Mouse (Mus musculus): ENCODE measurements at regions not wholly inside any gene's neighbourhood (a gene's known extent, or its start where the extent isn't known, plus 50 kb on each side); places are given as distances from the start of the nearest gene placed in this dataset.
"Not testable (repeated sequence)": the region's sequence is repeated elsewhere in the genome, so short reads cannot be mapped to it uniquely, and the experiment has no call there.

GRCm38 (mm10) chr14:45815598-45815997 is 157.7 kb upstream of the Ddhd1 start:
- H3K4me3 ChIP-seq (ENCODE audit: low read length), result no peak overlapping the region
- no peaks in the 10 kb centered on the region for H3K4me1 ChIP-seq (ENCODE audit: control insufficient read depth, insufficient read depth, low read length)
- no peak overlapping the region for H3K9ac ChIP-seq (ENCODE audit: low read depth, low read length)
- ATAC-seq (ENCODE audit: low FRiP score, low TSS enrichment), result no peak
- no peaks in the 10 kb centered on the region for H3K27me3 ChIP-seq (ENCODE audit: control insufficient read depth, insufficient read depth, low read length)
- H3K36me3 ChIP-seq (ENCODE audit: control insufficient read depth, insufficient read depth, low read length), result no peaks in the 10 kb centered on the region
- H3K4me2 ChIP-seq (replicated peaks; ENCODE audit: low read depth, low read length), result no peak overlapping the region
- WGBS, result 85% methylated on average over 2 of the region's 2 CpGs
- H3K27ac ChIP-seq (ENCODE audit: low read depth, low read length), result no peak overlapping the region
- no peaks in the 10 kb centered on the region for H3K9me3 ChIP-seq (ENCODE audit: control insufficient read depth, low read length)

GRCm38 (mm10) chr14:45816611-45817010 is 158.7 kb upstream of the Ddhd1 start:
- H3K9me3 ChIP-seq (ENCODE audit: control insufficient read depth, low read length); ATAC-seq (ENCODE audit: low FRiP score, low TSS enrichment); H3K36me3 ChIP-seq (ENCODE audit: control insufficient read depth, insufficient read depth, low read length); H3K4me2 ChIP-seq (replicated peaks; ENCODE audit: low read depth, low read length); H3K4me1 ChIP-seq (ENCODE audit: control insufficient read depth, insufficient read depth, low read length); H3K4me3 ChIP-seq (ENCODE audit: low read length); H3K9ac ChIP-seq (ENCODE audit: low read depth, low read length); H3K27me3 ChIP-seq (ENCODE audit: control insufficient read depth, insufficient read depth, low read length); H3K27ac ChIP-seq (ENCODE audit: low read depth, low read length): not testable (repeated sequence)
- 92% methylated on average over 17 of the region's 17 CpGs for WGBS

GRCm38 (mm10) chr14:45817756-45818155 is 159.8 kb upstream of the Ddhd1 start:
- Histone ChIP-seq H3K27me3 (ENCODE audit: control insufficient read depth, insufficient read depth, low read length) (no peaks in the 10 kb centered on the region), H3K36me3 (ENCODE audit: control insufficient read depth, insufficient read depth, low read length) (no peaks in the 10 kb centered on the region), H3K9ac (ENCODE audit: low read depth, low read length) (no peak overlapping the region), H3K4me1 (ENCODE audit: control insufficient read depth, insufficient read depth, low read length) (no peaks in the 10 kb centered on the region), H3K9me3 (ENCODE audit: control insufficient read depth, low read length) (no peaks in the 10 kb centered on the region), H3K27ac (ENCODE audit: low read depth, low read length) (no peak overlapping the region), H3K4me3 (ENCODE audit: low read length) (no peak overlapping the region), H3K4me2 (replicated peaks; ENCODE audit: low read depth, low read length) (no peak overlapping the region)
- WGBS, result 76% methylated on average over 3 of the region's 3 CpGs
- no peak for ATAC-seq (ENCODE audit: low FRiP score, low TSS enrichment)

- no peaks in the 10 kb centered on the region for H3K4me1 ChIP-seq (ENCODE audit: control insufficient read depth, insufficient read depth, low read length)
- 65% methylated on average over 2 of the region's 2 CpGs for WGBS
- no peak for ATAC-seq (ENCODE audit: low FRiP score, low TSS enrichment)
- H3K4me3 ChIP-seq (ENCODE audit: low read length), result no peak overlapping the region
- H3K27me3 ChIP-seq (ENCODE audit: control insufficient read depth, insufficient read depth, low read length), result no peaks in the 10 kb centered on the region
- H3K9me3 ChIP-seq (ENCODE audit: control insufficient read depth, low read length), result no peaks in the 10 kb centered on the region
- H3K27ac ChIP-seq (ENCODE audit: low read depth, low read length), result no peak overlapping the region
- no peak overlapping the region for H3K9ac ChIP-seq (ENCODE audit: low read depth, low read length)
- no peaks in the 10 kb centered on the region for H3K36me3 ChIP-seq (ENCODE audit: control insufficient read depth, insufficient read depth, low read length)
- no peak overlapping the region for H3K4me2 ChIP-seq (replicated peaks; ENCODE audit: low read depth, low read length)
Observed at GRCm38 (mm10) chr14:45824601-45825000, 166.7 kb upstream of the Ddhd1 start.

- H3K4me3 ChIP-seq (ENCODE audit: low read length), result no peak overlapping the region
- H3K27me3 ChIP-seq (ENCODE audit: control insufficient read depth, insufficient read depth, low read length), result no peaks in the 10 kb centered on the region
- no peaks in the 10 kb centered on the region for H3K9me3 ChIP-seq (ENCODE audit: control insufficient read depth, low read length)
- no peak overlapping the region for H3K9ac ChIP-seq (ENCODE audit: low read depth, low read length)
- H3K36me3 ChIP-seq (ENCODE audit: control insufficient read depth, insufficient read depth, low read length), result no peaks in the 10 kb centered on the region
- no peaks in the 10 kb centered on the region for H3K4me1 ChIP-seq (ENCODE audit: control insufficient read depth, insufficient read depth, low read length)
- no peak overlapping the region for H3K4me2 ChIP-seq (replicated peaks; ENCODE audit: low read depth, low read length)
- H3K27ac ChIP-seq (ENCODE audit: low read depth, low read length), result no peak overlapping the region
- no peak for ATAC-seq (ENCODE audit: low FRiP score, low TSS enrichment)
- 74% methylated on average over 3 of the region's 3 CpGs for WGBS
Observed at GRCm38 (mm10) chr14:45826023-45826422, 168.1 kb upstream of the Ddhd1 start.

GRCm38 (mm10) chr14:45827096-45827495 is 169.2 kb upstream of the Ddhd1 start:
- Histone ChIP-seq H3K4me2 (replicated peaks; ENCODE audit: low read depth, low read length) (no peak overlapping the region), H3K4me3 (ENCODE audit: low read length) (no peak overlapping the region)

GRCm38 (mm10) chr14:45830457-45830856 is 172.5 kb upstream of the Ddhd1 start:
- Histone ChIP-seq H3K4me1 (ENCODE audit: control insufficient read depth, insufficient read depth, low read length) (no peaks in the 10 kb centered on the region), H3K36me3 (ENCODE audit: control insufficient read depth, insufficient read depth, low read length) (no peaks in the 10 kb centered on the region), H3K27me3 (ENCODE audit: control insufficient read depth, insufficient read depth, low read length) (no peaks in the 10 kb centered on the region), H3K27ac (ENCODE audit: low read depth, low read length) (no peak overlapping the region), H3K4me2 (replicated peaks; ENCODE audit: low read depth, low read length) (no peak overlapping the region), H3K9me3 (ENCODE audit: control insufficient read depth, low read length) (no peaks in the 10 kb centered on the region), H3K4me3 (ENCODE audit: low read length) (no peak overlapping the region), H3K9ac (ENCODE audit: low read depth, low read length) (no peak overlapping the region)
- no peak for ATAC-seq (ENCODE audit: low FRiP score, low TSS enrichment)
- 92% methylated on average over 5 of the region's 5 CpGs for WGBS

More at GRCm38 (mm10) chr14:45827096-45827495, 169.2 kb upstream of the Ddhd1 start:
- Histone ChIP-seq H3K27ac (ENCODE audit: low read depth, low read length) (no peak overlapping the region), H3K9me3 (ENCODE audit: control insufficient read depth, low read length) (no peaks in the 10 kb centered on the region), H3K27me3 (ENCODE audit: control insufficient read depth, insufficient read depth, low read length) (no peaks in the 10 kb centered on the region), H3K36me3 (ENCODE audit: control insufficient read depth, insufficient read depth, low read length) (no peaks in the 10 kb centered on the region), H3K9ac (ENCODE audit: low read depth, low read length) (no peak overlapping the region), H3K4me1 (ENCODE audit: control insufficient read depth, insufficient read depth, low read length) (no peaks in the 10 kb centered on the region)
- 60% methylated on average over 1 of the region's 1 CpGs for WGBS
- no peak for ATAC-seq (ENCODE audit: low FRiP score, low TSS enrichment)

- Histone ChIP-seq H3K4me2 (replicated peaks; ENCODE audit: low read depth, low read length) (no peak overlapping the region), H3K4me3 (ENCODE audit: low read length) (no peak overlapping the region), H3K4me1 (ENCODE audit: control insufficient read depth, insufficient read depth, low read length) (no peaks in the 10 kb centered on the region), H3K27me3 (ENCODE audit: control insufficient read depth, insufficient read depth, low read length) (no peaks in the 10 kb centered on the region), H3K27ac (ENCODE audit: low read depth, low read length) (no peak overlapping the region), H3K9ac (ENCODE audit: low read depth, low read length) (no peak overlapping the region), H3K36me3 (ENCODE audit: control insufficient read depth, insufficient read depth, low read length) (no peaks in the 10 kb centered on the region), H3K9me3 (ENCODE audit: control insufficient read depth, low read length) (no peaks in the 10 kb centered on the region)
- WGBS, result 88% methylated on average over 11 of the region's 11 CpGs
- no peak for ATAC-seq (ENCODE audit: low FRiP score, low TSS enrichment)
Observed at GRCm38 (mm10) chr14:45837039-45837438, 179.1 kb upstream of the Ddhd1 start.

- no peak for ATAC-seq (ENCODE audit: low FRiP score, low TSS enrichment)
- Histone ChIP-seq H3K4me3 (ENCODE audit: low read length) (no peak overlapping the region), H3K9me3 (ENCODE audit: control insufficient read depth, low read length) (no peaks in the 10 kb centered on the region)
Observed at GRCm38 (mm10) chr14:45843829-45844228, 185.9 kb upstream of the Ddhd1 start.

GRCm38 (mm10) chr14:45850588-45850987 is 192.6 kb upstream of the Ddhd1 start:
- Histone ChIP-seq H3K4me3 (ENCODE audit: low read length) (no peak overlapping the region), H3K27ac (ENCODE audit: low read depth, low read length) (no peak overlapping the region), H3K9me3 (ENCODE audit: control insufficient read depth, low read length) (no peaks in the 10 kb centered on the region), H3K27me3 (ENCODE audit: control insufficient read depth, insufficient read depth, low read length) (no peaks in the 10 kb centered on the region), H3K4me1 (ENCODE audit: control insufficient read depth, insufficient read depth, low read length) (no peaks in the 10 kb centered on the region), H3K4me2 (replicated peaks; ENCODE audit: low read depth, low read length) (no peak overlapping the region), H3K9ac (ENCODE audit: low read depth, low read length) (no peak overlapping the region), H3K36me3 (ENCODE audit: control insufficient read depth, insufficient read depth, low read length) (no peaks in the 10 kb centered on the region)
- 72% methylated on average over 8 of the region's 8 CpGs for WGBS
- no peak for ATAC-seq (ENCODE audit: low FRiP score, low TSS enrichment)

More at GRCm38 (mm10) chr14:45843829-45844228, 185.9 kb upstream of the Ddhd1 start:
- Histone ChIP-seq H3K4me1 (ENCODE audit: control insufficient read depth, insufficient read depth, low read length) (no peaks in the 10 kb centered on the region), H3K9ac (ENCODE audit: low read depth, low read length) (no peak overlapping the region), H3K27ac (ENCODE audit: low read depth, low read length) (no peak overlapping the region), H3K36me3 (ENCODE audit: control insufficient read depth, insufficient read depth, low read length) (no peaks in the 10 kb centered on the region), H3K27me3 (ENCODE audit: control insufficient read depth, insufficient read depth, low read length) (no peaks in the 10 kb centered on the region), H3K4me2 (replicated peaks; ENCODE audit: low read depth, low read length) (no peak overlapping the region)
- WGBS, result 80% methylated on average over 1 of the region's 1 CpGs

All from kidney, embryonic 14.5 days (tissue).